Mouse (Mus musculus) adrenal gland, adult 2 months (tissue): ENCODE results near the gene Pdhx. TPM values are rescaled to one million over a fixed set of nuclear protein-coding genes. Genes with fewer than 3 reads are reported as not detected.

Source experiments
- DNase-seq: peaks from one replicate; pipeline ENCODE4 v3.0.0; 2021
- long read RNA-seq: library from polyadenylated mRNA; stranded (forward); transcript quantifications from one replicate; pipeline ENCODE4 v2.0.0, GENCODE M21; 2021
- polyA plus RNA-seq: library from polyadenylated mRNA; depleted of rRNA; stranded (reverse); fragments of >200 nt; gene quantifications from 2 replicates; pipeline ENCODE4 v1.2.3, GENCODE M21; 2012; rRNA removed
- total RNA-seq, 2 experiments: library from RNA; stranded (reverse); gene quantifications; 2 replicates each; pipeline ENCODE4 v1.2.3; 2021

The Pdhx gene
- total RNA-seq (100 to 1,000 TPM; 127 to 148 TPM), polyA plus RNA-seq (33.1 and 53.8 TPM in 2 replicates)
- long read RNA-seq, transcript Pdhx-201 (11 exons, 2,506 nt), result major isoform, 115 of 117 reads
- long read RNA-seq, partial matches to known transcripts, result 1 of 117 reads
- long read RNA-seq, other reads (novel, unspliced or antisense), result 0 of 117 reads

DNA sequence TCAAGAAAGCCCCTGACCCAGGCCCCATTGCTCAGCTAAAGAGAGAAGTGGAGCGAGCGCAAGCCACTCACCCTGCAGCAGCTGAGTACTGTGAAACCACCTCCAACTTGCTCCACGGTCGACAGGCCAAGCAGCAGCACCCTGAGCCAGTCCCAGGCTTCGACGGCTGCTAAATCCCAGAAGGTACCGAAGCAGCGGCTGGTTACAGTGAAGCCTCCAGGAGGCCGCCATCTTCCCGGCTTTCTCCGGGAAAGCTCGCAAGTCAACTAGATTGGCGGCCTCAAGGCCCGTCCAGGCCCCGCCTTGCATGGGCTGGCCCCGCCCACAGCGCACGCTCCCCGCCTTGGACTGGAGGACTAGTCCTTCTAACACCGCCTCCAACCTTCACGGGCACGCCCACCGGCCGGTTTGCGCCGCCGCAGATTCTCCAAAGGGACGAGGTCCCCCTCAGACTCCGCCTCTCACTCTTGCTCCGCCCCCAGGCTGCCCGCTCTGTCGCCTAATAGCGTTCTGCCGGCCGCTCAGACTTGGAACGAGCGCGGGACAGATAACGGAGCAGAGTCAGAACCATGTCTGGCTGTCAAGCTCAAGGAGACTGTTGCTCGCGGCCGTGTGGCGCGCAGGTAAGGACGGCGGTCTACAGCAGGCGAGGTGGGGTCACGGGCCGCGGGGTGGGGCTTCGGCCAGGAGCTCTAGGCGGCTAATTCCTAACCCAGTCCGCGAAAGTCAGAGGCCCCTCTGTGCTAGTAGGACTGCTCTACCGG is at the start of gene Pdhx, which contains the start of gene Apip:
Gene Pdhx (minus strand): TSS at position 295 of the 764 bp plus-strand sequence.
Gene Apip (plus strand): TSS at position 457 of the 764 bp plus-strand sequence.
- DNase-seq, result peak; percentile 100

DNA sequence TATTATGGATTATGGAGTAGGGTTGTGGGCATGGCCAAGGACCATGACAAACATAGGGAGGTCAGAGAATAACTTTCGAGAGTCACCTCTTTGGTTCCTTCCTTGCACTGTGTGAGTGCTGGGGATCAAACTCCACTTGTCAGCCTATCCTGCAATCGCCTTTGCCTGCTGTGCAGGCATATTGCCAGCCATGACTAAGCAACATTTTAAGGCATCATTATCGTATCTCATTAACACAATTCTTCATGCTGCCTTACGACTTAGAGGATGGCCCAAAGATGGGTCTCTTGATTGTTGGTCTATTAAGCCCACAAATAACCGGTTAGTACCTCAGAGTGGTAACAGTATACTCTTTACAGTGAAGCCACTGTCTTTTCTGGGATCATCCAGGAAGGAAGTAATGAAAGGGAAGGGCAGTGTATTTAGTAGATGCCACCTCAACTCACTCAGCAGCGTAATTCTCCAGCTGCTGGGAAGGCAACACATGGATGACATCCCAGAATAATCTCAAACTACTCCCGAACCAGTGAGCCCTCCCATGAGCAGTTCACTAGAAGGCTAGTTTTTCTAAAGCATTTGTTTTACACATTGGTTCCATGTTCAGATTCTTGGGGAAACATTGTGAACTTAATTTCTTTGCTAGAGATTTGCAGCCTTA is 46.0 kb upstream of the Pdhx start:
- no peak for DNase-seq

DNA sequence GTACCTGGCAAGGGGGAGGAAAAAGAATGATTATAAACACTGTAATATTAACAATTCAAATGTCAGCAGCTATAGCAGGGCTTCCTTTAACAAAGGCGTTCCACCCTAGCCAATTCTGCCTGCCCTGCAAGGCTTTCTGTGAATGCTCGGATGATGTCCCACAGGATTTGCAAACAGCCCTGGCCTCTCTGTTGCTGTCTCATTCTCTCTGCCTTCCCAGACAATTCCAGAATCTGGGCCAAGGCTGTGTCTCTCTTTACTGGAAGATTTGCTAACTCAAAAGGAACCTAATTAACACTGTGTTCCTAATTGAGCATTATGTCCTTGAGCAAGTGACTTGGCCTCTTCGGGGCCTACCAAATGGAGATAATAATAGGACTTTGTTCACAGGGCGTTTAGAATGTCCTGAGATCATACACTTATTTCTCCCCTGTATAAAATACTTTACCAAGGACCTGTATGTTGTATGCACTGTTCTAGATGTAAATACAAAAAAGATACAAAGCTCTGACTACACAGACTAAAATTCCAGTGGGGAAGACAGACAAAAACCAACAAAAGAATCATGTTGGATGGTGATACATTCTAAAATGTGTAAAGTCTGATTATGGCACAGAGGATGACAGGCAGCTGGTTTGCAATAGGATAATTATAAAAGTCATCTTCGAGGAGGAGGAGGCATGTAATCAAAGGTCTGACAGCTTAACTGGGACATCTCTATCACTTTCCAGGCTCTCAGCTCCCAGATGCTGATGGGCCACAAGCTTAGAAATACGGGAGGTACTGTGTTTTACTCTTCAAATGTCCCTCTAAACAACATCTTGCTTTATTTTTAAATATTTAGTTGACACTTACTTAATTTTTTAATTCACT is 45.2 kb upstream of the Pdhx start:
- peak; percentile 39 for DNase-seq

DNA sequence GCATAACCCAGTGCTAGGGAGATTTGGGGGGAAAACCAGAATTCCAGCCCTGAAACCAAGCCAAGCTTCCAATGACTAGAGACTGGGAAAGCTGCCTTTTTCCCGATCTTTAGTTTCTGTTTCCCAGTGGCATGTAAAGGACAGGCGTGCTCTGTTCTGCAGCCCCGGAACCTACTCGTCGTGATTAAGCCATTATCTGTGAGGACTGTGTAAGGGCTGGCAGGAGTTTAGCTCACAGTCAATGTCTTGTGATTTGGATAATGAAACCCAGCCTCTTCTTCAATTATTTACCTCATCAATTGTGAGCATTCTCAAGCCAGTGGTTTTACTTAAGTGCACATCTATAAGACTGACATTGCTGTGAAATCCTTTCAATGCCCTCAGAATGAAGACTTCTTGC is 43.9 kb upstream of the Pdhx start:
- no peak for DNase-seq

DNA sequence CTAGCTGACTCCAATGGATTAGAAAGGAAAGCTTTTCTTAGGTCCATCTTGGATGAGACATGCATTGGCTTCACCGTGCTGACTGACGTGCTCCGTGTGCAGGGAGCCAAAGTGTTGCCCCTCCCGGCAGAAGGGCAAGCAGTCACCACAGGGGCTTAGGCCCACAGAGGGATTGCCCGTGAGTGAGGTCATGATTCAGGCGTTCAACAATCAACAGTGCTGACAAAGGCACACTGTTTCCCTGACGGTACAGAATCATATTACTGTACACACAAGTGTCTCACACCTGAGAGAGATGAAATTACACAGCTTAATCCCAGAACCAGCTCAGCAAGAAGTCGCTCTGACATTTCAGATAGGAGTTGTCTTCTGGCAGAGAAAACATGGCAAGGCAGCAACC is 38.4 kb upstream of the Pdhx start:
- DNase-seq, result no peak

DNA sequence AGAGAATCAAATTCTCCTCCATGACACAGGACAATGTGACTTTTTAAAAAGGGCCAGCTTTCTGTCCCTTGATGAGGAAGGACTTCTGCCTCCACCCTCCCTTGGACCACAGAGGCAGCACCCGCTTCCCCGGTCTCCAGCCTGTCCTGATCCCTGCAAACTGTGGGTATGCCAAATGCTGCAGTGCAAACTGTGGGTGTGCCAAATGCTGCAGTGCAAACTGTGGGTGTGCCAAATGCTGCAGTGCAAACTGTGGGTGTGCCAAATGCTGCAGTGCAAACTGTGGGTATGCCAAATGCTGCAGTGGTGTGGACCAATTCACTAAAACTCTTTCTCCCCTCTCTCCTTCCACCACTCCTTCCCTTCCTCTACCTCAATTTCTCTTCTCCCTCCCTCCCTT is 32.9 kb upstream of the Pdhx start:
- DNase-seq, result no peak

DNA sequence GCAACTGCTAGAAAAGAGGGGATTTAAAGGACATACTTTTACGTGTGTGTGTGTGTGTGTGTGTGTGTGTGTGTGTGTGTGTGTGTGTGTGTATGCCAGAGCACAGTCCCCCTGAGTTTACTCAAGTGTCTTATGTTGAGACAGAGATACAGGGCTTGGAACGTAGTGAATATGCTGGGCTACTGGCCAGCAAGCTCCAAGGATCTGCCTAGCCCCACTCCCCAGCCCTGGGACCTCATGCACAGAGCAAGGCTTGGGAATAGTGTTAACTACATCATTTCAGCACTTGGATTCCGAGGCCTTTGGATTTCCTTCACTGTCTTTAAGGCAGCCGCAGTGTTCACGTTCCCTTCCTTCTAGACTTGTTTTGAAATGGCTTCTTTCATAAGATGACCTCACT is 29.3 kb upstream of the Pdhx start:
- no peak for DNase-seq

DNA sequence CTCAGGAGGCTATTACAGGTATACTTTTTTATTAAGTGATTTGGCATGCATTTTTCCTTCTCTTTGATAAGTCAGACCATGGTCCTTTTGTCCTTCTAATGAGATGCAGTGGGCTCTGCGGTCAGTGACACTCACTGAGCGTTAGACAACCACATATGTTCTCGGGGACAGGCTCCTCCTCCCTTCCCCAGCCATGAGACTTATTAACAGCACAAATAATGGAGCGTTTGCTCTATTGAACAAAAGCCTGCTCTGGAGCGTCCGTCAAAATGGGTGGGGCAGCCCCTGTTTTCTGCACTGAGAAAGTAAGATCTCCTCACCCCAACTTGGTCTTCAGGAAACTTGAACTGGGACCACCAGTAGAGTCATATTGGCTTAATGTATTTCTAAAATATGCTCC is 16.2 kb upstream of the Pdhx start:
- no peak for DNase-seq

DNA sequence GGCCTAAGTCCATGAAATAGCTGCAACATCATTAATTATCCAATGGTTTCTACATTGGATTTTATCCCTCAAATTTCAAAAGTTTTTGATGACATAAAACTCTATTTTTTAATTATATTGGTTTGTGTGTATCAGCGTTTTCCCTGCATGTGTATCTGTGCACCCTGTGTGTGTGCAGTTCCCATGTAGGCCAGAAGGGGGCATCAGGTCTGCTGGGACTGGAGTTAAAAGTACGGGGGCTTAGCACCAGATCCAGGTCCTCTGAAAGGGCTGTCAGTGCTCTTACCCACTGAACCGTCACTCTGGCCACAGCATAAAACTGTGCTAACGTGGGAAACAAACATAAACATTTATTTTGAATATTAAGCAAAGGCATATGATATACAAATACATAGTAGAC is 14.8 kb upstream of the Pdhx start:
- DNase-seq, result no peak

DNA sequence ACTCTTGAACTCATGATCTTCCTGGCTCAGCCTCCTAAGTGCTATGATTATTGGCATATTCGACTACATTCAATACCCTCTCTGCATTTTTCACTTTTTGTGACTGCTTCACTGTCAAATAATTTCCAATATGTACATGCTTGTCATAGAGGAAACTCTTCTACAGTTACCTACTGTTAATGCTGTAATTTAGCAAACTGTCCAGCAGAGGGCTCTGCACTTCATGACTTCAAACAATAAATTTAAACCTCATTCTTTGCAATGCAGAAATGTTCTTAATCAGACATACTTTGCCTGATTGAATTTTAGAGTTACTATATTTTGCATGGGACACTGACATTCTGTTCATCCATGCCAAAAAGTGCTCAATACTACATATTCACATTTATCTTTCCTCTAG is 13.1 kb upstream of the Pdhx start:
- no peak for DNase-seq

DNA sequence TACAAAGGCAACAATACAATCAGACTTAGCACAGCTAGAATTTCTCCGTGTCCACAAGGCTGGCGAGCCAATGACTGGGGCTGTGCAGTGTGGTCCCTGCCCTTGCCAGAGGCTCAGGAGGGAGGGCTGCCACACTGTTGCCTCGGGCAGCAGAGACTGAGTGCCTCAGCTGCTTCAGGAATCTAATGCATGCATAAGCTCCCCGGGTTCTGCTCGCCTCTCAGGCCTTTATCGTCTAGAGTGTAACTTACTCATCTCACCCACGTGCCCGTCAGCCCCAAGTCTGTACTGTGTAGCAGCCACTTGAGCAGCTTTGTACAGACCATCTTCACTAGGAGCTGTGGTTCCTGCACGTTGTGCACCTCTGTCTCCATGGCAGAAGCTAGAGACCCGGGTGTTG is 12.3 kb upstream of the Pdhx start:
- no peak for DNase-seq

DNA sequence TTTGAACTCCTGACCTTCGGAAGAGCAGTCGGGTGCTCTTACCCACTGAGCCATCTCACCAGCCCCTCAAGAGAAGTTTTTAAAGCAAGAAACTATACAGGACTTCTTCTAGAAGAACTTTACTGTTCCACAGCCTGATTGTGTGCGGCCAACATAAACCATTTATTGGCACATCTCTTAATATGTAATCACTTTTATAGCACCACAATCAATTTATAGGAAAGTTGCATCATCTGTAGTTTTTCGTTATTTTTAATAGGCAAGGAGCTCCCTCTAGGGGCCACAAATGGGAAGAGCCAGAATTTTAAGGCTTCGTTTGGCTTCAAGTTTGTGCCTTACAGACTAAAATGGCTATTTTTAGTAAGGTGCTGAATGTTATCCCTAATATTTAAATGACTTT is 11.1 kb upstream of the Pdhx start:
- no peak for DNase-seq

DNA sequence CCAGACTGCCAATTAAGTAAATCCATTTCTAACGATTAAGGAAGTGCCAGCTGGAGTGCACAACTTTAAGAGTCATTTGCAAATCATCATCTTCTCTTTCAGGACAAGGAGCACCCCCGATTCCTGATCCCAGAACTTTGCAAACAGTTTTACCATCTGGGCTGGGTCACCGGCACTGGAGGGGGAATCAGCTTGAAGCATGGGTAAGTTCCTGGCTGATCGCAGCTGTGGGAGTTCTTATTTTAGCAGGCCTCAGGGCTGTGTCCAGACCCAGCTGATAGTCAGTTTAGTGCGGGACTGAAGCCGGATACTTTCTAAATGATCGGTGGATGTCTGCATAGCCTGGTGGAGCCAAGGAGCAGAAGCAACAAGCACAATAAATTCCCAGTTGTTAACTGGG is 9.5 kb upstream of the Pdhx start:
- DNase-seq, result no peak

DNA sequence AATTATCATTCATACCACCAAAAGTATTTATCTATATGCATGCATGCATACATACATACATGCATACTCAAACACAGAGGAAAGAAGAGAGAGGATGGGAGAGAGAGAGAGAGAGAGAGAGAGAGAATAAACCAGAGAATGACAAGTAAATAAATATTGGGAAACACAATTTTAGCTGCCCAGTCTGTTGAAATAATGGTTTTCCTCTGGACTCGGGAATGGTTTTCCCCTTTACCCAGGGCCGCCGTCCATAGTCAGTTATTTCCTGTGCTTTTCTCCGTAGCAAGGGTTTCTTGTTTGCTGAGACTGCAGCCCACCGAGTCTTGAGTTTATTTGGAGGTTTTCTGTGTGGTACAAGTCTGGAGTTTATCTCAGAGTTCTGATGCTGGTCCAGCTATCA is 8.4 kb upstream of the Pdhx start:
- no peak for DNase-seq

DNA sequence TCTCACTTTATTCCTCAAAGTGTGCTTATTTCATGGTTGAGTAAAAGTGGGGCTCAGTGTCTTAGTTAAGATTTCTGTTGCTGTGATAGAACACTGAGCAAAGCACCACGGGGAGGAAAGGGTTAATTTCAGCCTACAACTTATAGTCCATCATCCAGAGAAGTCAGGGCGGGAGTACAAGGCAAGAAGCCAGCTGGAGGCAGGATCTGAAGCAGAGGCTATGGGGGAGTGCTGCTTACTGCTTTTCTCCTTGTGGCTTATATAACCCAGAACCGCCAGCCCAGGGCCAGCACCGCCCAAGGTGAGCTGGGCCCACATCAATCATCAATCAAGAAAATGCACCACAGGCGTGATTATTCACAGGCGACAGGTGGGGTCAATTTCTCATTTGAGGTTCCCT is 7.8 kb upstream of the Pdhx start:
- no peak for DNase-seq

DNA sequence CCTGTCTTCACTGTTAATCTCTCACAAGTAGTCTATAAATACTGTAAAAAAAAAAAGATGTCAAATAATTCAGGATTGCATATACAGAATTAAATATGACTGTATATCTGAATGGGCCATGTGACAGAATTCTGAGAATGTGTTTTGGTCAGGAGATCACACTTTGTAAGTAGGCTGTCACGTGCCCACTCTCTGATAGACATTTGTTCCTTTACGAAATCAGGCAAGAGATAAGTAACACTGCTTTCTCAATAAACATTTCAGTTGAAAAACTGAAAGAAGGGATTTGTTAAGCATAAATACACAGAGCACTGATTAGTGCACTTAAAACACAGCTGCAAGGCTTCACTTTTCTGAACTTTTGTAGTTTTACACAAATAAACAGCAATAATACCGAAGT is 2.7 kb downstream of the Pdhx start:
- no peak for DNase-seq

DNA sequence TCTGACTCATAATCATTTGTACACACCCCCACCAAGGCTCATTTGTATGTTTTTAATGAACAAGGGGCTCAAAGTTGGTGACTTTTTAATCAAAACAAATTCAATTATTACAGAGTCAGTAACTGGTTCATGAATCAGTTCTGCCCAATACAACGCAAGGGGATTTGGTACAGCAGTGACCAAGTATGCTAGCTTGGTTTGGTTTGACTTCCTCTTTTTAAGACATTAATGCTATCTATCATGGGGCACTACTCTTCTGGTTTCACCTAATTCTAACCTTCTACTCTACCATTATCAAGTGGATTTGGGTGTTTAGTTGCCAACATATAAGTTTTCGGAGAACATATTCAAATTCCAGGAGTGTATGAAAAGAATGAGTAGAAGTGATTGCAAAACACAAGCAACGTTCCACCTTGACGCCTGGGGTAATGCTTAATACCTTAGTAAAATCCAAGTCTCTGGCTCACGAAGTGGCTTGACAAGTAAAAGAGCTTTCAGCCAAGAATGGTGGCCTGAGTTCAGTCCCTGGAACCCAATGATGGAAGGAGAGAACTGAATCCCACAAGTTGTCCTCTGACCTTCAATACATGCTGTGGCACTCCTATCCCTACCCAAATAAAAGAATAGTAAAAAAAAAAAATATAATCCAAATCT is 3.4 kb downstream of the Pdhx start:
- DNase-seq, result no peak

DNA sequence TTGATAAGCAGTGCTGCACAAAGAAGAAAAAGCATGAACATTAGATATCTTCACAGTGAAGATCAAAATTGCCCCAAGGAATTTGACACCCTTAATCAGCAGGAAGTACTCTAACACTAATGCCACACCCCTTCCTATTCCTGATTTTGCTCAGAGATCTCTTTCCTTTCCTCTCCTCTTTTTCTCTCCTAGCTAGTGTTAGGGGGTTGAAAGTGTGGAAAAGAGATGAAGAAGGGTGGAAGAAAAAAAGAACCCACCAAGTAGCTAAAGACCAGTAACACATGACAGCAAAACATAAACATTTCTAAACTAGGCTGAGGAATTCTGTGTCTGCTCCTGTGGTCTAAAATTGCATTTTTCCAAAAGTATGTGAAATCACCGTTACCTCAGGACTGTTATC is 4.7 kb downstream of the Pdhx start:
- no peak for DNase-seq

DNA sequence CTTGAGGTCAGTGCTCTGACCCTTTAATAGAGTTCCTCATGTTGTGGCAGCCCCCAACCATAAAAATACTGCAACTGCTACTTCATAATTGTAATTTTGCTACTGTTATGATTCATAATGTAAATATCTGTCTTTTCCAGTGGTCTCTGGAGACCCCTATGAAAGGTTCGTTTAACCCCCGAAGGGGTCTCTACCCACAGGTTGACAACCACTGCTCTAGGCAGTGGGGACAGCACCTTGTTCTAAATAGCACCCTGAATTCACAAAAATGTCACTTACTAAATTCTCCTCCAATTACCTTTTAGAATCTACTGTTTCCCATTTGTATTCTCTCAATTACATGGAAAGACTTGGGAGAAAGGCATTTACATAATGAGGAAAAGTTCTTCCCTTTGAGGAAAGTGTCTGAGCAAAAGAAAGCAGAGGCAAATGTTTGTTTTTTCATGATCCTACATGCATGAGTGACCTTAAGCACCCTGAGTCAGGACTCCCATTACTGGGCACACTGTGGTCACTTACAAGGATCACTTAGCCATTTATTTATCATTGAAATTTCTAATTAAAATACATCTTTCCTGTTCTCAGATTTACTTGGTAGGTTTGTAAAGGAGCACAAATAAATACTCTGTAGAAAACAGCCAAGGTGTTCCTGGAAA is 5.6 kb downstream of the Pdhx start:
- DNase-seq, result no peak

DNA sequence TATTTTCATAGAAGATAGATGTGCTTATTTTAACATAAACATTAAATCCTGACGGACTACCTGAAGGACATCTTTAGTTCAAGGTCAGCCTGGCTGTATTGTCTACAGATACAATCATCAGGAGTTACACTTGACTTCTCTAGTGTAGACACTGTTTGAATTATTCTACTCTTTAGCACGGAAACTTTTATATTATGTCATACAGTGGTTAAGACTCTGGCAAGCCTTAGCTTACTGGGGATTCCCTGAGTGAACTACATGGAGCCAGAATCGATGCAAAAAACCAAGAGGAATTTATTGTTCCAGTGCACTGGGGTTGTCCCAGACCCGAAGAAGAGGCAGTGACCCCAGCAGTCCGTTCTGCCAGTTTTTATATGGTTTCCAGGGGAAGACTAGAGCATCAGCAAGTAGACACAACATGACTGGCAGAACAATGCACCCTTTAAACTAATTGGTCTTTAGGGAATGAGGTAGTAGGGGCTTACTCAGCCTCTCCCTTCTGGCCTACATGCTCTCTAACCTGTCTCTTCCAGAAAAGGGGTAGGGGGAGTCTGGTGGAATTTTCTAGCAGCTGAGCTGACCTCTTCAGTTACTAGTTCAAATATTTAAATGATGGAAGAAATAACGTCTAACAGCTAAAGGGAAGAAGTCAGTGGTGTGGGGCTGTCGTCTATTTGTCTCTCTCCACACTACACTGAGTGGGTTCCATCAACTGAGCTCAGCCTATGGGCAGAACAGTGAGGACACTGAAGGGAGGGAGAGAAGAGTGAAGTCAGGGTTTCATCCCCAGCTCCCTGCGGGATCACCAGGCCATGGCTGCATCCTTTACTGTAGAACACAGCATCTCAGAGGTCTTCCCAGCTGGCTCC is 6.4 kb downstream of the Pdhx start:
- no peak for DNase-seq
